Mouse (Mus musculus): ENCODE measurements around the gene Dot1l.

- TF ChIP-seq CTCF (IDR thresholded peaks at IDR 0.05; ENCODE audit: low read depth, low read length) (no peak), POLR2A (IDR thresholded peaks at IDR 0.05; ENCODE audit: borderline replicate concordance, low read depth, low read length) (no peak)
Measured at GRCm38 (mm10) chr10:80710834-80711233, 44.2 kb upstream of the Dot1l start.
